Mouse (Mus musculus): ENCODE data around the gene Spon1.

Spon1 gene

GRCm38 (mm10) chr7:113997675-113998354 is 232.0 kb downstream of the Spon1 start:
- DNase-seq (ENCODE audit: inconsistent ontology term): no peak

- no peak for DNase-seq (ENCODE audit: inconsistent ontology term)
Observed at GRCm38 (mm10) chr7:114004171-114004570, 238.4 kb downstream of the Spon1 start.

- no peak for DNase-seq (ENCODE audit: inconsistent ontology term)
Observed at GRCm38 (mm10) chr7:114005499-114005898, 239.7 kb downstream of the Spon1 start.

- no peak for DNase-seq (ENCODE audit: inconsistent ontology term)
Observed at GRCm38 (mm10) chr7:114006456-114006855, 240.7 kb downstream of the Spon1 start.

- DNase-seq (ENCODE audit: inconsistent ontology term): no peak
Observed at GRCm38 (mm10) chr7:114007565-114007964, 241.8 kb downstream of the Spon1 start.

- no peak for DNase-seq (ENCODE audit: inconsistent ontology term)
Observed at GRCm38 (mm10) chr7:114011726-114012443, 246.1 kb downstream of the Spon1 start.

GRCm38 (mm10) chr7:114016001-114016949 is 250.5 kb downstream of the Spon1 start:
- DNase-seq (ENCODE audit: inconsistent ontology term): peak; percentile 96

GRCm38 (mm10) chr7:114018861-114019260 is 253.1 kb downstream of the Spon1 start:
- DNase-seq (ENCODE audit: inconsistent ontology term): no peak

GRCm38 (mm10) chr7:114020057-114020703 is 254.4 kb downstream of the Spon1 start:
- peak; percentile 86 for DNase-seq (ENCODE audit: inconsistent ontology term)

- DNase-seq (ENCODE audit: inconsistent ontology term): no peak
Observed at GRCm38 (mm10) chr7:114020704-114021093, 254.9 kb downstream of the Spon1 start.

- DNase-seq (ENCODE audit: inconsistent ontology term): no peak
Observed at GRCm38 (mm10) chr7:114026923-114027322, 261.1 kb downstream of the Spon1 start.

- no peak for DNase-seq (ENCODE audit: inconsistent ontology term)
Observed at GRCm38 (mm10) chr7:114027406-114027805, 261.6 kb downstream of the Spon1 start.

- DNase-seq (ENCODE audit: inconsistent ontology term): no peak
Observed at GRCm38 (mm10) chr7:114028828-114029227, 263.0 kb downstream of the Spon1 start.

- DNase-seq (ENCODE audit: inconsistent ontology term): peak; percentile 88
Observed at GRCm38 (mm10) chr7:114029596-114029995, 263.8 kb downstream of the Spon1 start.

- DNase-seq (ENCODE audit: inconsistent ontology term): no peak
Observed at GRCm38 (mm10) chr7:114037237-114037636, 271.4 kb downstream of the Spon1 start.

GRCm38 (mm10) chr7:114041349-114041748 is 275.6 kb downstream of the Spon1 start:
- no peak for DNase-seq (ENCODE audit: inconsistent ontology term)

GRCm38 (mm10) chr7:114042973-114043928 is 277.5 kb downstream of the Spon1 start:
- DNase-seq (ENCODE audit: inconsistent ontology term): no peak

- no peak for DNase-seq (ENCODE audit: inconsistent ontology term)
Observed at GRCm38 (mm10) chr7:114043929-114044549, 278.2 kb downstream of the Spon1 start.

- DNase-seq (ENCODE audit: inconsistent ontology term): no peak
Observed at GRCm38 (mm10) chr7:114045814-114046213, 280.0 kb downstream of the Spon1 start.

- no peak for DNase-seq (ENCODE audit: inconsistent ontology term)
Observed at GRCm38 (mm10) chr7:114053720-114054119, 287.9 kb downstream of the Spon1 start.
